Mouse (Mus musculus): ENCODE results near the gene Luc7l2. TPM values are rescaled to one million over a fixed set of nuclear protein-coding genes. Genes with fewer than 3 reads are reported as not detected.
"Not testable (repeated sequence)": the region's sequence is repeated elsewhere in the genome, so short reads cannot be mapped to it uniquely, and the experiment has no call there.

Luc7l2 gene
- total and polyA plus RNA-seq, 2 experiments from 2014 or later, result 36.7 to 54.3 TPM

DNA sequence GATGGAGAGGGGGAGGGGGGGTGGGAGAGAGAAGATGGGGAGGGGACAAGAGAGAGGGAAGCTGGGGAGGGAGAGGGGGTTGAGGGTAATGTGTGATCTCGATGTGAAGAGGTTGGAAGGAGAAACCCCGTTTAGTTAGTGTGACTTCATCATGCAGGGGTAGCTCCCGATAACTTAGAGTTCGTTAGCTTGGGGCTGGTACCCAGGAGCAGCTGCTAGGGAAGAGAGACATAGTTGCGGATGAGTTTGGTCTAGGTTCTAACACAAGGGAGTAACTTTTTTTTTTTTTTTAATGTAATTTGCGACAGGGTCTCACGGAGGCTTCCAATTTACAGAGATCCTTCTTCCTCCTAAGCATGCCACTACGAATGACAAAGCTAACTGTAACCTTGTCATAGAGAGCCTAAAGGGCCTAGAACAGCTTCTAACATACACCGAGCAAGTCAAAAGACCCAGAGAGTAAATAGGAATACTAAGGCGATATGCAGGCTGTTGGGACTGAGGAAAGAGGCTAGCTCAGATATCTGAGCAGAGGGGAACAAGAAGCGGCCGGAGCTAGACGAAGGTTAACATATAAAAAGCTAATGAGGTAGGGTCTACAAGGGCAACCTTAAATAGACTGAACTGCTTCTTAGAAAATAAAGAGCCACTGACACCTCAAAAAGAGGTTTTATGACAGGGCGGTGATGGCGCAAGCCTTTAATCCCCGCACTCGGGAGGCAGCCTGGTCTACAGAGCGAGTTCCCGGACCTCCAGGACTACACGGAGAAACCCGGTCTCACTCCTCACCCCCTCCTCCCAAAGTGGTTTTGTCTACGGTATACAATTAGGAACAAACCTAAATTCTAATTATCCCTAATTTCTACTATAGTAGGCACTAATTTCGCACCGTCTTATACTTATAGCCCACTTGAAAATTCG lies 18.4 kb upstream of the Luc7l2 start:
- DNase-seq (ENCODE audit: low spot score), result no peak
- WGBS, result 3% methylated on average over 25 of the region's 25 CpGs

DNA sequence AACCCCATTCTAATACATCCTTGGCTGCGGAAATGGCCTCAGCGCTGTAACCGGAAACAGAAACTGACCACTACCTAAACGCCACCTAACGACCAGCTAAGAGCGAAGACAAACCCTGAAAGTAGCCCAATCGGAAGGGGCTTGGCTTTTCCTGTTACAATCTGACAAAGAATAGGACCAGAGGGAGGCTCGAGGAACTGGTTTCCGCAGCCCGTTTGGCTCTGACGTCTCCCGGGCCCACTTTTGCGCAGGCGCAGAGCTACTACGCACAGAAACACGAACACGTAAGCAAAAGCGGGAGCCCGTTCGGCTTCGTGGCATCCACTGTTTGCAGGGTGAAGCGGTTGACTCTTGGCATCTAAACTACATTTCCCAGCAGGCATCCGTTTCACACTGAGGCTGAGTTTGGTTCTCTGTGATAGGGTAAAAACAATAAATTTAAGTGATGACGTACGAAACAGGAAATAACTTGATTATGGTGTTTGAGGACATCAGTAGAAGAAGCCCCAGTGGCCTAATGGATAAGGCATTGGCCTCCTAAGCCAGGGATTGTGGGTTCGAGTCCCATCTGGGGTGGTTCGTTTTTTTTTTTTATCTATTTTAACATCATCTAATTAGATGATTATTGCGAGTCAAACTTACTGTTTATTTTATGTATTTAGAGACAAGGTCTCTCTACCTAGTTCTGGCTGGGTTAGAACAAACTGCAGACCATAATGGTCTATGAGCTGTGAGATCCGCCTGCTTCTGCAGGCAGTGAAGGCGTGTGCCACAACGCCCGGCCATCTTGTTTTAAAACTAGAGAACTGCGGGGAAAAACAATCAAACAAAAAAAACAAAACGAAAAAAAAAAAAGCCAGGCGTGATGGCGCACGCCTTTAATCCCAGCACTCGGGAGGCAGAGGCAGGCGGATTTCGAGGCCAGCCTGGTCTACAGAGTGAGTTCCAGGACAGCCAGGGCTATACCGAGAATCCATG lies 17.4 kb upstream of the Luc7l2 start, which contains the start of gene Fmc1:
TSS of gene Fmc1 (plus strand) at position 75 of the 978 bp plus-strand sequence.
- H3K4me1 ChIP-seq (ENCODE audit: insufficient read depth, low read length), result 0 out of 2 replicates have a peak, but pooled peaks cover 3% of the 10 kb centered on the region
- peak; percentile 100 for DNase-seq (ENCODE audit: low spot score)
- H3K9ac ChIP-seq (replicated peaks; ENCODE audit: low read length), result peak within 1 kb of the TSS; percentile 81
- H3K27ac ChIP-seq, result peak within 1 kb of the TSS; percentile 93
- 5% methylated on average over 41 of the region's 41 CpGs for WGBS
- H3K4me3 ChIP-seq (ENCODE audit: low read length), result peak within 1 kb of the TSS; percentile 64
- H3K9me3 ChIP-seq (ENCODE audit: low read length), result no peaks in the 10 kb centered on the region
- H3K27me3 ChIP-seq (ENCODE audit: insufficient read depth, low read length), result no peaks in the 10 kb centered on the region
- H3K4me2 ChIP-seq (ENCODE audit: low read depth, low read length), result peak within 1 kb of the TSS; percentile 86
- peak; percentile 69 for TF ChIP-seq CTCF (IDR thresholded peaks at IDR 0.05; ENCODE audit: low read depth)
- ATAC-seq, result peak; percentile 93
- H3K36me3 ChIP-seq (ENCODE audit: insufficient read depth, low read length), result no peaks in the 10 kb centered on the region

More for the DNA sequence above, 18.4 kb upstream of the Luc7l2 start:
- Histone ChIP-seq H3K36me3 (ENCODE audit: insufficient read depth, low read length) (no peaks in the 10 kb centered on the region), H3K9me3 (ENCODE audit: low read length) (no peaks in the 10 kb centered on the region), H3K9ac (replicated peaks; ENCODE audit: low read length) (peak overlapping the region; percentile 70), H3K4me3 (ENCODE audit: low read length) (peak overlapping the region; percentile 64), H3K27ac (peak overlapping the region; percentile 93), H3K27me3 (ENCODE audit: insufficient read depth, low read length) (no peaks in the 10 kb centered on the region), H3K4me2 (ENCODE audit: low read depth, low read length) (peak overlapping the region; percentile 86), H3K4me1 (ENCODE audit: insufficient read depth, low read length) (0 out of 2 replicates have a peak, but pooled peaks cover 3% of the 10 kb centered on the region)
- peak; percentile 31 for ATAC-seq
- no peak for TF ChIP-seq CTCF (IDR thresholded peaks at IDR 0.05; ENCODE audit: low read depth)

DNA sequence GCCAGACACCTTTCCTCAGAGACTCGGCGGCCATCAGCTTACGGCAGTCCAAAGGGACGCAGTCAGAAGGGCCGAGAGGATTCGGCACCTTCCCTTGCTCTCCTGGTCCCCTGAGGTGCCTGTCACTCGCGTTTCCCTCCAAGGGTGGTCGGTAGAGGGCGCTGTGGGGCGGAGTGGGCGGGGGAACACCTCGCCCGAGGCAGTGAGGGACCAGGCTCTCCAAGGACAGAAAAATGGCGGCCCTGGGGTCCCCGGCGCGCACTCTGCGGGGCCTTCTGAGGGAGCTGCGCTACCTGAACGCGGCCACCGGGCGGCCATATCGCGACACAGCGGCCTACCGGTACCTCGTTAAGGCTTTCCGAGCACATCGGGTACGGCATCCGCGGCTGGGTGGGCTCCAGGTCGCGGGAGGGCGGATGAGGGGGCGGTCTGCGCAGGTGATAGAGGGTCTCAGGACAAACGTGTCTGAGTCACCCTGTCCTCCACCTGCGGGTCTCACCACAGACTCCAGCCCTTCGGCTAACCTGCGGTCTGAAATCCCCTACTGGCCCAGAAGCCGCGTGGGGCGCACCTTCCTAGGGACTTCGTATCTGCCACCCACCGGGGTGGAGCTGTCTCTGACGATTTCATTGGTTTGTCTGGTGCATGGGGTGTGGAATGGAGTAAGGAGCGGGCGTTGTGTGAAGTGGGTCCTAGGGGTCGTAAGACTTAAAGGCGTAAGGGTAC lies 16.3 kb upstream of the Luc7l2 start:
- peak overlapping the region; percentile 81 for H3K9ac ChIP-seq (replicated peaks; ENCODE audit: low read length)
- peak overlapping the region; percentile 64 for H3K4me3 ChIP-seq (ENCODE audit: low read length)
- no peaks in the 10 kb centered on the region for H3K9me3 ChIP-seq (ENCODE audit: low read length)
- WGBS, result 0% methylated on average over 51 of the region's 53 CpGs
- DNase-seq (ENCODE audit: low spot score), result peak; percentile 95
- peak; percentile 71 for ATAC-seq
- H3K4me2 ChIP-seq (ENCODE audit: low read depth, low read length), result peak overlapping the region; percentile 86
- H3K4me1 ChIP-seq (ENCODE audit: insufficient read depth, low read length), result 0 out of 2 replicates have a peak, but pooled peaks cover 3% of the 10 kb centered on the region
- TF ChIP-seq CTCF (IDR thresholded peaks at IDR 0.05; ENCODE audit: low read depth), result peak; percentile 94
- no peaks in the 10 kb centered on the region for H3K36me3 ChIP-seq (ENCODE audit: insufficient read depth, low read length)
- no peaks in the 10 kb centered on the region for H3K27me3 ChIP-seq (ENCODE audit: insufficient read depth, low read length)
- H3K27ac ChIP-seq, result peak overlapping the region; percentile 93

GRCm38 (mm10) chr6:38535366-38535690 lies 15.8 kb upstream of the Luc7l2 start:
- no peak for DNase-seq (ENCODE audit: low spot score)
- Histone ChIP-seq H3K4me3 (ENCODE audit: low read length) (peak overlapping the region; percentile 64), H3K9ac (replicated peaks; ENCODE audit: low read length) (peak overlapping the region; percentile 81), H3K27me3 (ENCODE audit: insufficient read depth, low read length) (no peaks in the 10 kb centered on the region), H3K4me2 (ENCODE audit: low read depth, low read length) (peak overlapping the region; percentile 86), H3K9me3 (ENCODE audit: low read length) (no peaks in the 10 kb centered on the region), H3K36me3 (ENCODE audit: insufficient read depth, low read length) (no peaks in the 10 kb centered on the region), H3K27ac (peak overlapping the region; percentile 93), H3K4me1 (ENCODE audit: insufficient read depth, low read length) (0 out of 2 replicates have a peak, but pooled peaks cover 3% of the 10 kb centered on the region)
- WGBS, result under 1% methylated on average over 9 of the region's 9 CpGs
- no peak for ATAC-seq
- TF ChIP-seq CTCF (IDR thresholded peaks at IDR 0.05; ENCODE audit: low read depth), result no peak

GRCm38 (mm10) chr6:38535788-38536187 lies 15.3 kb upstream of the Luc7l2 start:
- Histone ChIP-seq H3K4me1 (ENCODE audit: insufficient read depth, low read length) (0 out of 2 replicates have a peak, but pooled peaks cover 3% of the 10 kb centered on the region), H3K4me2 (ENCODE audit: low read depth, low read length) (peak overlapping the region; percentile 86), H3K27me3 (ENCODE audit: insufficient read depth, low read length) (no peaks in the 10 kb centered on the region), H3K4me3 (ENCODE audit: low read length) (peak overlapping the region; percentile 64), H3K9me3 (ENCODE audit: low read length) (no peaks in the 10 kb centered on the region), H3K27ac (peak overlapping the region; percentile 93; the same call in 1 of the 2 replicates), H3K36me3 (ENCODE audit: insufficient read depth, low read length) (no peaks in the 10 kb centered on the region), H3K9ac (replicated peaks; ENCODE audit: low read length) (peak overlapping the region; percentile 81; the same call in 1 of the 2 replicates)
- no peak for ATAC-seq
- TF ChIP-seq CTCF (IDR thresholded peaks at IDR 0.05; ENCODE audit: low read depth), result no peak
- DNase-seq (ENCODE audit: low spot score), result no peak
- WGBS, result 68% methylated on average over 1 of the region's 1 CpGs

DNA sequence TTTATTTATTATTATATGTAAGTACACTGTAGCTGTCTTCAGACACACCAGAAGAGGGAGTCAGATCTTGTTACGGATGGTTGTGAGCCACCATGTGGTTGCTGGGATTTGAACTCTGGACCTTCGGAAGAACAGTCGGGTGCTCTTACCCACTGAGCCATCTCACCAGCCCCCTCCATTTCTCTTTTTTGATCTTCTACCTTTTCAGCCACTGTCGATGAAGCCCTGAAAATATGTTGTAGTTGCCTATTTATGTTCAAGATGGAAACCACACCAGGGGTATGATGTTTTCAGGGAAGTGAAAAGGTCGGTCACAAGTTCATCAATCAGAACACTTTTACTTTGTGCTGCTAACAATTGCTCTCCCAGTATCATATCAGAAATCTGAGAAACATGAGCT lies 7.0 kb upstream of the Luc7l2 start:
- not testable (repeated sequence) for H3K27me3 ChIP-seq (ENCODE audit: insufficient read depth, low read length); H3K36me3 ChIP-seq (ENCODE audit: insufficient read depth, low read length); H3K27ac ChIP-seq; H3K9ac ChIP-seq (replicated peaks; ENCODE audit: low read length); H3K4me3 ChIP-seq (ENCODE audit: low read length); H3K4me2 ChIP-seq (ENCODE audit: low read depth, low read length); ATAC-seq; H3K9me3 ChIP-seq (ENCODE audit: low read length); H3K4me1 ChIP-seq (ENCODE audit: insufficient read depth, low read length); DNase-seq (ENCODE audit: low spot score)
- 92% methylated on average over 4 of the region's 5 CpGs for WGBS

- not testable (repeated sequence) for ATAC-seq; DNase-seq (ENCODE audit: low spot score); H3K4me2 ChIP-seq (ENCODE audit: low read depth, low read length); H3K27me3 ChIP-seq (ENCODE audit: insufficient read depth, low read length); H3K4me1 ChIP-seq (ENCODE audit: insufficient read depth, low read length); H3K36me3 ChIP-seq (ENCODE audit: insufficient read depth, low read length); H3K4me3 ChIP-seq (ENCODE audit: low read length); H3K27ac ChIP-seq; H3K9me3 ChIP-seq (ENCODE audit: low read length); H3K9ac ChIP-seq (replicated peaks; ENCODE audit: low read length)
- WGBS, result 92% methylated on average over 2 of the region's 2 CpGs
Measured at GRCm38 (mm10) chr6:38547005-38547404, 4.1 kb upstream of the Luc7l2 start.
